Mouse (Mus musculus): ENCODE results near the gene Rhox3c.
"Not testable (repeated sequence)": the region's sequence is repeated elsewhere in the genome, so short reads cannot be mapped to it uniquely, and the experiment has no call there.

The Rhox3c gene

GRCm38 (mm10) chrX:37458285-37458684, at the start of gene Rhox3c:
Gene Rhox3c (plus strand): TSS chrX:37458585.
- DNase-seq: not testable (repeated sequence)

- not testable (repeated sequence) for DNase-seq
Measured at GRCm38 (mm10) chrX:37411767-37412166, 46.6 kb upstream of the Rhox3c start, which contains the start of gene Rhox2b. Gene Rhox2b (plus strand): TSS chrX:37412067.

GRCm38 (mm10) chrX:37432194-37432593, 26.2 kb upstream of the Rhox3c start, which contains the start of gene Rhox4b:
Gene Rhox4b (plus strand): TSS chrX:37432494.
- not testable (repeated sequence) for DNase-seq

GRCm38 (mm10) chrX:37453380-37453779, 5.0 kb upstream of the Rhox3c start, which contains the start of gene Rhox2c:
Gene Rhox2c (plus strand): TSS chrX:37453680.
- not testable (repeated sequence) for DNase-seq

- not testable (repeated sequence) for DNase-seq
Measured at GRCm38 (mm10) chrX:37480037-37480436, 21.7 kb downstream of the Rhox3c start, which contains the start of gene Rhox4c. Gene Rhox4c (plus strand): TSS chrX:37480337.

- not testable (repeated sequence) for DNase-seq
Measured at GRCm38 (mm10) chrX:37514059-37514458, 55.7 kb downstream of the Rhox3c start, which contains the start of gene Rhox4d. Gene Rhox4d (plus strand): TSS chrX:37514359.
